Mouse (Mus musculus): ENCODE data around the gene Smarce1.

DNA sequence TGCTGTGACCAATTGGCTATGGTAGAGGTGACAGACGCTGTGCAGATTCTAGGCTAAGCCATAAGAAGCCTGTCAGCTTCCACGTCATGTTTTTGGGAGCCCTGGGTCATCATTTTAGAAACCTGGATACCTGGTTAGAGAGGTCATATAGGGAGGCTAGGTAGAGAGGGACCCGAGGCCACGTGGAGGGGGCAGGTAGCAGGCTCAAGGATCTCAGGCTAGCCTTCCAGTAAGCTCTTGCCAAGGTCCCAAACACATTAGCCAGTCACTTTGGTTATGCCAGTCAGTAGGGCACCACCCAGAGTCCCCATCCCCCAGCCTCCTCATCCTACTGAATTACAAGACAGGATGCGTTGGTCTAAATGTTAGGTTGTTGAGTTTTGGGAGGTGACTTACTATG is 11.2 kb upstream of the Smarce1 start:
- TF ChIP-seq CTCF (IDR thresholded peaks at IDR 0.05; ENCODE audit: insufficient read depth, low read length) = no peak
- no peak for TF ChIP-seq POLR2A (IDR thresholded peaks at IDR 0.05; ENCODE audit: borderline replicate concordance, extremely low read depth, low read depth, low read length)

Data from lung, adult 2 months (tissue).